Mouse (Mus musculus) kidney, embryonic 16.5 days (tissue): ENCODE data around the gene Bik. TPM values are rescaled to one million over a fixed set of nuclear protein-coding genes. Genes with fewer than 3 reads are reported as not detected.
A peak's percentile ranks its signal among the peaks of the same experiment; 100 is the strongest.

Source experiments
- ATAC-seq: fragments of 200-750 bp; cut with Nextera tagmentation; 2 replicates; pipeline ENCODE4 v1.8.0; 2017; ENCODE audit warnings: moderate TSS enrichment; ENCODE audit not compliant: low FRiP score, low TSS enrichment
- H3K27ac ChIP-seq: fragments of 300-500 bp; sonication (generic); 2 replicates; pipeline ENCODE4 v1.5.1; 2014; ENCODE audit warnings: low read length
- H3K27me3 ChIP-seq: fragments of 300-500 bp; sonication (generic); 2 replicates; pipeline ENCODE4 v1.6.1; 2014; ENCODE audit warnings: low read length, control low read depth, mixed read lengths; ENCODE audit not compliant: insufficient read depth
- H3K36me3 ChIP-seq: fragments of 300-500 bp; sonication (generic); 2 replicates; pipeline ENCODE4 v1.6.1; 2014; ENCODE audit warnings: low read length, control low read depth, mixed read lengths; ENCODE audit not compliant: insufficient read depth
- H3K4me1 ChIP-seq: fragments of 300-500 bp; sonication (generic); 2 replicates; pipeline ENCODE4 v1.6.1; 2014; ENCODE audit warnings: low read length, control low read depth, mixed read lengths; ENCODE audit not compliant: insufficient read depth
- H3K4me2 ChIP-seq: fragments of 300-500 bp; sonication (generic); replicated peaks from 2 replicates; pipeline ENCODE4 v1.6.1; 2014; ENCODE audit warnings: low read depth, low read length
- H3K4me3 ChIP-seq: fragments of 300-500 bp; sonication (generic); 2 replicates; pipeline ENCODE4 v1.5.1; 2014; ENCODE audit warnings: mild to moderate bottlenecking, low read length
- H3K9ac ChIP-seq: fragments of 300-500 bp; sonication (generic); replicated peaks from 2 replicates; pipeline ENCODE4 v1.6.1; 2014; ENCODE audit warnings: low read length
- H3K9me3 ChIP-seq: fragments of 300-500 bp; sonication (generic); 2 replicates; pipeline ENCODE4 v1.6.1; 2016; ENCODE audit warnings: low read length, control low read depth
- WGBS: fragments of 180-500 bp; shearing (Covaris S2); extraction: QIAGEN DNeasy Blood & Tissue Kit; methylation state at CpG from one replicate; pipeline ENCODE4 v1.1.7; 2014; 5-methylcytosine and 5-hydroxymethylcytosine counted together
- polyA plus RNA-seq: library from polyadenylated mRNA; unstranded; fragments of >200 nt; fragmentation: Nextera tagmentation; extraction: Ambion mirVana; gene quantifications from 2 replicates; pipeline ENCODE4 v1.2.1, GENCODE M21; 2015

Bik gene
- polyA plus RNA-seq, 1 experiment from 2014 or later: 11.9 TPM

DNA sequence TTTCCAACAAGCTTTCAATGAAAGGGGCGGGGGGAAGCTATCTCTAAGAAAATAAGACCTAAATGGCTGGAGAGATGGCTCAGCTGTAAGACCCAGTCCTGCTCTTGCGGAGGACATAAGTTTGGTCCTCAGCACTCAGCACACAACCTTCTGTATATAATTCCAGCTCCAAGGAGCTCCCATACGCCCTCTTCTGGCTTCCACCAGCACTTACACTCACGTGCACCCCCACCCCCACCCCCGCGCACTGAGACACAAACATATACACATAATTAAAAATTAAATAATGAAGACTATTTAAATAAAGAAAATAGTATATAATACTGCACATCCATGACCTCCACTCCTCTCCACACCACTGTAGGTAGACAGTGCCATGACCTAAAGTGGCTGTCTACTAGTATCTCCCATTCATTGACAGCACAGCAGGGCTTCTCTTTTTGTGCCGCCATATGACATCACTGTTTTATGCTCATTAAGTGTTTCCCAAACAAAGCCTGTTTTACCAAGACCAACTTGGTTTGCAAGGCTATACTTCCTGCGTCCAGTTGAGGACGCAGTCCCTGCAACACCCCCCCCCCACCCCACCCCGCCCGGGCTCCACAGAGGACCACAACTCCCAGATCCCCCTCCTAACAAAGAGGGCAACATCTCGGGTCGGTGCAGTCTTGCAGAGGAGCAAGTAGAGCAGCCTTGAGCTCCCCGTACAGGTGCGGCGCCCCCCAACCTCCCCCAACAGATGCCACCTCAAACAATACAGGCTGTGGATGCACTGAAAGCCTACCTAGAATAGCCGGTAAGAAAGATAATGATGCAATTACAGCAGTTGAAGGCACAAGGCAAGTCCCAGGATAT lies 16.5 kb upstream of the Bik start:
- Histone ChIP-seq H3K27ac (peak overlapping the region; percentile 57; the same call in 1 of the 2 replicates), H3K27me3 (no peaks in the 10 kb centered on the region), H3K4me2 (peak overlapping the region; percentile 83), H3K9me3 (no peaks in the 10 kb centered on the region), H3K9ac (peak overlapping the region; percentile 66), H3K36me3 (no peaks in the 10 kb centered on the region), H3K4me3 (peak overlapping the region; percentile 69), H3K4me1 (peaks cover 9% of the 10 kb centered on the region)
- ATAC-seq: peak; percentile 74
- WGBS: 25% methylated on average over 17 of the region's 17 CpGs

GRCm38 (mm10) chr15:83510805-83511405 lies 15.8 kb upstream of the Bik start, which contains the start of gene Ttll1:
TSS of gene Ttll1 (minus strand) at chr15:83510893.
- no peaks in the 10 kb centered on the region for H3K27me3 ChIP-seq
- WGBS: 13% methylated on average over 41 of the region's 41 CpGs
- peak within 1 kb of the TSS; percentile 69 for H3K4me3 ChIP-seq
- no peaks in the 10 kb centered on the region for H3K9me3 ChIP-seq
- peak within 1 kb of the TSS; percentile 57; the same call in 1 of the 2 replicates for H3K27ac ChIP-seq
- peak within 1 kb of the TSS; percentile 66 for H3K9ac ChIP-seq
- peak; percentile 95 for ATAC-seq
- H3K36me3 ChIP-seq: no peaks in the 10 kb centered on the region
- peaks cover 9% of the 10 kb centered on the region for H3K4me1 ChIP-seq
- peak within 1 kb of the TSS; percentile 83 for H3K4me2 ChIP-seq

DNA sequence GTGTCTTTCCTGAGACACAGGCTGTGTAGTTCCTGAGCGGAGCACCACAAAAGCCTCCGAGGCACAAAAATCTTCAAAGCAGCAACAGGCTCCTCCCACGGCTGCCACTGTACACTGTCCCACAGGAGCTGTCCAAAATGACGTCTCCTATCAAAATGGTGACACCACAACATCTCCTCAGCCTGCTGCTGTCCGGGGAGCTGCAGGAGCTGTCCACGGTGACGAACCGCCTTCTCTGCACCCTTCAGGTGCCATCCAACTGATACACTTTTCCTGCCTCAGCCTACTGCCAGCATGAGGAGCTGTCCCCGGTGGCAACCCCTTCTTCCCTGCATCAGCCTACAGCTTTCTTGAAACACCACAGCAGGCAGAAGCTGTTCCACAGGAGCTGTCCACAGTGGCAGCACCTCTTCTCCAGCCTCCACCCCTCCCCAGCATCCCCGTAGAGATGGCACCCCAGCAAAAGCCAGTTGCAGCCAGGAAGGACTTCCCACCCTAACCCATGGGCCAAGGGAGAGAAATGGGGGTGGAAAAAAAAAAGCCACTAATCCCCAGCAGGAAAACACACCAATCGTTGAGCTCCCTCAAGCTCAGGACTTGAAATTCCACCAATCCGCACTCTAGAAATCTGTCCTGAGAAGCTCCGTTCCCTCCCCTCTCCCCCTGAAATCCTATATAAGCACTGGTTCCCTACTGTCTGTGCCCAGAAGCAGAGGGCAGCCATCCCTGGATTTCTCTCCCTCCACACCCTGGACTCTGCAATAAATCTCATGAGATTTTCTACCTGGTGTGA lies 14.0 kb upstream of the Bik start:
- H3K4me1 ChIP-seq: peaks cover 9% of the 10 kb centered on the region
- no peak overlapping the region for H3K4me3 ChIP-seq
- no peak overlapping the region for H3K9ac ChIP-seq
- no peak overlapping the region for H3K27ac ChIP-seq
- no peaks in the 10 kb centered on the region for H3K36me3 ChIP-seq
- no peak overlapping the region for H3K4me2 ChIP-seq
- 68% methylated on average over 13 of the region's 13 CpGs for WGBS
- H3K27me3 ChIP-seq: no peaks in the 10 kb centered on the region
- no peak for ATAC-seq
- no peaks in the 10 kb centered on the region for H3K9me3 ChIP-seq

- WGBS: 75% methylated on average over 5 of the region's 5 CpGs
- Histone ChIP-seq H3K4me2 (no peak overlapping the region), H3K36me3 (no peaks in the 10 kb centered on the region), H3K9me3 (no peaks in the 10 kb centered on the region), H3K4me1 (peaks cover 5% of the 10 kb centered on the region), H3K4me3 (no peak overlapping the region), H3K9ac (no peak overlapping the region), H3K27ac (no peak overlapping the region), H3K27me3 (no peaks in the 10 kb centered on the region)
- no peak for ATAC-seq
These were observed 11.6 kb upstream of the Bik start for GRCm38 (mm10) chr15:83515018-83515417.

- WGBS: 30% methylated on average over 20 of the region's 20 CpGs
- Histone ChIP-seq H3K9ac (peak overlapping the region; percentile 6; the same call in 1 of the 2 replicates), H3K4me3 (no peak overlapping the region), H3K4me2 (peak overlapping the region; percentile 7; the same call in 1 of the 2 replicates), H3K27me3 (no peaks in the 10 kb centered on the region), H3K4me1 (peaks cover 4% of the 10 kb centered on the region; the same call in 1 of the 2 replicates), H3K36me3 (no peaks in the 10 kb centered on the region), H3K27ac (no peak overlapping the region), H3K9me3 (no peaks in the 10 kb centered on the region)
- peak; percentile 68 for ATAC-seq
These were observed 8.2 kb upstream of the Bik start for GRCm38 (mm10) chr15:83518215-83519048.

DNA sequence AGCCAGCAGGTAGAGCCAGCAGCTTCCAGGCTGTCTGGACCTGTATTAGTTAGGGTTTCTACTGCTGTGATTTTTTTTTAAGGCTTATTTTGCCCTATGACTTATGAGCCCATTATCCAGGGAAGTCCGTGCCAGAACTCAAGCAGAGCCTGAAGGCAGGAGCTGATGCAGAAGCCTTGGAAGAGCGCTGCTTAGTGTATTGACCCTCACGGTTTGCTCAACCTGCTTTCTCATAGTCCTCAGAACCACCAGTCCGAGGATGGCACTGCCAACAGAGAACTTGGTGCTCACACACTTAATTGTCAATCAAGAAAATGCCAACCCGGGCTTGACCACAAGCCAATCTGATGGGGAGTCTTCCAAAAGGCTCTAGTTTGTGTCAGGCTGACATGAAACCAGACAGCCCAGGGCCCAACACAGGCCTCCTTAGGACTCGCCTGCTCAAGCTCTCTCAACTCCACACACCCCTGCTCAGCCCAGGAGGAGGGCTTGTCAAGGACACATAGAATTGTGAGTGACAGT lies 5.7 kb upstream of the Bik start:
- Histone ChIP-seq H3K4me1 (peaks cover 6% of the 10 kb centered on the region; the same call in 1 of the 2 replicates), H3K4me3 (no peak overlapping the region), H3K27me3 (peaks cover 6% of the 10 kb centered on the region; the same call in 1 of the 2 replicates), H3K9ac (no peak overlapping the region), H3K27ac (no peak overlapping the region), H3K36me3 (no peaks in the 10 kb centered on the region), H3K4me2 (no peak overlapping the region), H3K9me3 (no peaks in the 10 kb centered on the region)
- no peak for ATAC-seq
- 81% methylated on average over 6 of the region's 6 CpGs for WGBS

GRCm38 (mm10) chr15:83523196-83523595 lies 3.5 kb upstream of the Bik start:
- H3K27ac ChIP-seq: no peak overlapping the region
- no peak overlapping the region for H3K4me3 ChIP-seq
- ATAC-seq: no peak
- no peaks in the 10 kb centered on the region for H3K36me3 ChIP-seq
- no peaks in the 10 kb centered on the region for H3K9me3 ChIP-seq
- H3K27me3 ChIP-seq: peaks cover 24% of the 10 kb centered on the region
- H3K4me1 ChIP-seq: peaks cover 22% of the 10 kb centered on the region
- WGBS: 44% methylated on average over 7 of the region's 7 CpGs
- no peak overlapping the region for H3K4me2 ChIP-seq
- no peak overlapping the region for H3K9ac ChIP-seq

GRCm38 (mm10) chr15:83523638-83524332 lies 2.9 kb upstream of the Bik start:
- no peaks in the 10 kb centered on the region for H3K36me3 ChIP-seq
- no peaks in the 10 kb centered on the region for H3K9me3 ChIP-seq
- peaks cover 24% of the 10 kb centered on the region for H3K27me3 ChIP-seq
- no peak overlapping the region for H3K4me2 ChIP-seq
- no peak for ATAC-seq
- WGBS: 66% methylated on average over 14 of the region's 14 CpGs
- H3K9ac ChIP-seq: no peak overlapping the region
- peaks cover 24% of the 10 kb centered on the region for H3K4me1 ChIP-seq
- H3K27ac ChIP-seq: no peak overlapping the region
- no peak overlapping the region for H3K4me3 ChIP-seq
